Mouse (Mus musculus): ENCODE data around the gene Fto.

Gene Fto

GRCm38 (mm10) chr8:91448667-91449329 lies 135.5 kb downstream of the Fto start:
- DNase-seq (ENCODE audit: low spot score in 2 of 2), result no peak

GRCm38 (mm10) chr8:91454926-91455325 lies 141.6 kb downstream of the Fto start:
- no peak for DNase-seq (ENCODE audit: low spot score in 2 of 2)

- no peak for DNase-seq (ENCODE audit: low spot score in 2 of 2)
Measured at GRCm38 (mm10) chr8:91455591-91455990, 142.3 kb downstream of the Fto start.

GRCm38 (mm10) chr8:91458016-91458415 lies 144.7 kb downstream of the Fto start:
- DNase-seq (ENCODE audit: low spot score in 2 of 2), result no peak

- DNase-seq (ENCODE audit: low spot score in 2 of 2), result no peak
Measured at GRCm38 (mm10) chr8:91460965-91461364, 147.6 kb downstream of the Fto start.

- DNase-seq (ENCODE audit: low spot score in 2 of 2), result no peak
Measured at GRCm38 (mm10) chr8:91463757-91464156, 150.4 kb downstream of the Fto start.

GRCm38 (mm10) chr8:91467463-91467862 lies 154.1 kb downstream of the Fto start:
- no peak for DNase-seq (ENCODE audit: low spot score in 2 of 2)

GRCm38 (mm10) chr8:91467881-91468534 lies 154.7 kb downstream of the Fto start:
- DNase-seq (ENCODE audit: low spot score in 2 of 2), result no peak

GRCm38 (mm10) chr8:91469441-91469840 lies 156.1 kb downstream of the Fto start:
- no peak for DNase-seq (ENCODE audit: low spot score in 2 of 2)

- peak; percentile 30 to 32 for DNase-seq (ENCODE audit: low spot score in 2 of 2)
Measured at GRCm38 (mm10) chr8:91474731-91475279, 161.5 kb downstream of the Fto start.

GRCm38 (mm10) chr8:91476988-91477387 lies 163.7 kb downstream of the Fto start:
- DNase-seq (ENCODE audit: low spot score in 2 of 2), result no peak

- DNase-seq (ENCODE audit: low spot score in 2 of 2), result no peak
Measured at GRCm38 (mm10) chr8:91477471-91477870, 164.1 kb downstream of the Fto start.

GRCm38 (mm10) chr8:91482511-91482910 lies 169.2 kb downstream of the Fto start:
- DNase-seq (ENCODE audit: low spot score in 2 of 2), result no peak

GRCm38 (mm10) chr8:91486394-91486793 lies 173.1 kb downstream of the Fto start:
- DNase-seq (ENCODE audit: low spot score in 2 of 2), result no peak

GRCm38 (mm10) chr8:91487456-91487855 lies 174.1 kb downstream of the Fto start:
- DNase-seq (ENCODE audit: low spot score in 2 of 2), result no peak

- DNase-seq (ENCODE audit: low spot score in 2 of 2), result peak in 1 of 2 experiments; percentile 74
Measured at GRCm38 (mm10) chr8:91488086-91488783, 174.9 kb downstream of the Fto start.

GRCm38 (mm10) chr8:91488784-91489450 lies 175.6 kb downstream of the Fto start:
- no peak for DNase-seq (ENCODE audit: low spot score in 2 of 2)

- no peak for DNase-seq (ENCODE audit: low spot score in 2 of 2)
Measured at GRCm38 (mm10) chr8:91490065-91490464, 176.7 kb downstream of the Fto start.

GRCm38 (mm10) chr8:91493373-91493772 lies 180.0 kb downstream of the Fto start:
- no peak for DNase-seq (ENCODE audit: low spot score in 2 of 2)

GRCm38 (mm10) chr8:91494501-91495259 lies 181.4 kb downstream of the Fto start:
- no peak for DNase-seq (ENCODE audit: low spot score in 2 of 2)

GRCm38 (mm10) chr8:91495260-91495601 lies 181.9 kb downstream of the Fto start:
- no peak for DNase-seq (ENCODE audit: low spot score in 2 of 2)

Measured in left cerebral cortex, adult 9 months (tissue).